Mouse (Mus musculus): ENCODE results near the gene Lrrc74b. TPM values are rescaled to one million over a fixed set of nuclear protein-coding genes. Genes with fewer than 3 reads are reported as not detected.

The Lrrc74b gene
- polyA plus RNA-seq (2014; fragmentation: Illumina TruSeq; extraction: RNeasy Lipid Tissue Mini Kit (QIAGEN cat#74804); ENCODE audit: low replicate concordance) = 0.45 TPM

GRCm38 (mm10) chr16:17561128-17561750 lies at the start of gene Lrrc74b:
Gene Lrrc74b (minus strand): TSS chr16:17561247.

GRCm38 (mm10) chr16:17583064-17583463 lies 22.0 kb upstream of the Lrrc74b start, which contains the start of gene Slc7a4:
Gene Slc7a4 (minus strand): TSS chr16:17583214.

GRCm38 (mm10) chr16:17561751-17562208 lies 733 bp upstream of the Lrrc74b start, which contains the start of gene P2rx6:
Gene P2rx6 (plus strand): TSS chr16:17561885.

DNA sequence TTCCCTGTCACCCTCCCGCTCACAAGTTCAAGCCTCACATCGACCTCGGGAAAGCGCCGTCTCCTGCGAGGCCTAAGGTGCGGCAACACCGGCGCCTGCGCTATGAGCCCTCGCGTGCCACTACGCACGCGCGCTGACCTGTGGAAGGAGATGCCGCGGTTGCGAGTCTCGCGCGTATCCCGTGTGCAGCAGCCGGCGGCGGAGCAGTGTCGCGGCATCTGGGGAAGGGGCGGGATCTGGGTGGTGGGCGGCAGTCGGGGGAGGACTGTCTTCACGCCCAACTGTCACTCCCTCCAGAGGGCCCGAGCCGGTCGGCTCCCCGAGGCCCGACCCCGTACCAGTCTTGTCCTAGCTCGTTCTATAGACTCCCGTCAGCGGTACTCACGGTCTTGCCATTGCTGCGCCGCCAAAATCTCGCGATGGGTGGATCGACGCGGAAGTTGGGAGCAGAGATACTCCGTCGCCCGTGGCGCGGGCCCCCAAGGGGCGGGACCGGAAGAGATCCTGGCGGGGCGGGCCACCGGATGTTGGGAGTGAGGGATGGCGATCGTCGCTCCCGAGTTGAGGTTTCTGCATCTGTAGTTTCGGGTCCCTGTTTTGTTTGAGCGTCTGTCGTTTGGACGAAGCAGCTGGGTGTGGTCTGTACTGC lies 30.3 kb downstream of the Lrrc74b start, which contains the start of gene Thap7:
Thap7 (minus strand) TSS at position 497 of the 649 bp plus-strand sequence.

GRCm38 (mm10) chr16:17508546-17509239 lies 52.4 kb downstream of the Lrrc74b start, which contains the start of gene Lztr1:
Gene Lztr1 (plus strand): TSS chr16:17508688.

Other genes with a start within 250 kb of the Lrrc74b start
- gene Serpind1, start 229.9 kb downstream of the Lrrc74b start, polyA plus RNA-seq (2014; fragmentation: Illumina TruSeq; extraction: RNeasy Lipid Tissue Mini Kit (QIAGEN cat#74804); ENCODE audit: low replicate concordance) = not detected
- gene Snap29, start 155.3 kb downstream of the Lrrc74b start, polyA plus RNA-seq (2014; fragmentation: Illumina TruSeq; extraction: RNeasy Lipid Tissue Mini Kit (QIAGEN cat#74804); ENCODE audit: low replicate concordance) = 115 TPM
- gene Pi4ka, start 154.9 kb downstream of the Lrrc74b start, polyA plus RNA-seq (2014; fragmentation: Illumina TruSeq; extraction: RNeasy Lipid Tissue Mini Kit (QIAGEN cat#74804); ENCODE audit: low replicate concordance) = 10.9 TPM
- gene Crkl, start 109.3 kb downstream of the Lrrc74b start, polyA plus RNA-seq (2014; fragmentation: Illumina TruSeq; extraction: RNeasy Lipid Tissue Mini Kit (QIAGEN cat#74804); ENCODE audit: low replicate concordance) = 26.2 TPM
- gene Aifm3, start 71.6 kb downstream of the Lrrc74b start, polyA plus RNA-seq (2014; fragmentation: Illumina TruSeq; extraction: RNeasy Lipid Tissue Mini Kit (QIAGEN cat#74804); ENCODE audit: low replicate concordance) = not detected
- gene Lztr1, start 52.6 kb downstream of the Lrrc74b start, polyA plus RNA-seq (2014; fragmentation: Illumina TruSeq; extraction: RNeasy Lipid Tissue Mini Kit (QIAGEN cat#74804); ENCODE audit: low replicate concordance) = 7.3 TPM
- gene Thap7, start 30.1 kb downstream of the Lrrc74b start, polyA plus RNA-seq (2014; fragmentation: Illumina TruSeq; extraction: RNeasy Lipid Tissue Mini Kit (QIAGEN cat#74804); ENCODE audit: low replicate concordance) = not detected
- 0.22 TPM for gene P2rx6, start 638 bp upstream of the Lrrc74b start, polyA plus RNA-seq (2014; fragmentation: Illumina TruSeq; extraction: RNeasy Lipid Tissue Mini Kit (QIAGEN cat#74804); ENCODE audit: low replicate concordance)
- 0.15 TPM for gene Slc7a4, start 22.0 kb upstream of the Lrrc74b start, polyA plus RNA-seq (2014; fragmentation: Illumina TruSeq; extraction: RNeasy Lipid Tissue Mini Kit (QIAGEN cat#74804); ENCODE audit: low replicate concordance)
- 6.4 TPM for gene Smpd4, start 58.1 kb upstream of the Lrrc74b start, polyA plus RNA-seq (2014; fragmentation: Illumina TruSeq; extraction: RNeasy Lipid Tissue Mini Kit (QIAGEN cat#74804); ENCODE audit: low replicate concordance)
- not detected for gene Ccdc74a, start 85.2 kb upstream of the Lrrc74b start, polyA plus RNA-seq (2014; fragmentation: Illumina TruSeq; extraction: RNeasy Lipid Tissue Mini Kit (QIAGEN cat#74804); ENCODE audit: low replicate concordance)
- gene Med15, start 171.6 kb upstream of the Lrrc74b start, polyA plus RNA-seq (2014; fragmentation: Illumina TruSeq; extraction: RNeasy Lipid Tissue Mini Kit (QIAGEN cat#74804); ENCODE audit: low replicate concordance) = 6.8 TPM
- 5.3 TPM for gene Klhl22, start 198.4 kb upstream of the Lrrc74b start, polyA plus RNA-seq (2014; fragmentation: Illumina TruSeq; extraction: RNeasy Lipid Tissue Mini Kit (QIAGEN cat#74804); ENCODE audit: low replicate concordance)
- gene Scarf2, start 236.0 kb upstream of the Lrrc74b start, polyA plus RNA-seq (2014; fragmentation: Illumina TruSeq; extraction: RNeasy Lipid Tissue Mini Kit (QIAGEN cat#74804); ENCODE audit: low replicate concordance) = not detected

All from small intestine, adult 10 weeks (tissue).